Mouse (Mus musculus) stomach, postnatal 0 days (tissue): ENCODE results near the gene Kcnh2. TPM values are rescaled to one million over a fixed set of nuclear protein-coding genes. Genes with fewer than 3 reads are reported as not detected.

Experiments
- ATAC-seq: fragments of 200-750 bp; cut with Nextera tagmentation; 2 replicates; pipeline ENCODE4 v1.8.0; 2017; ENCODE audit not compliant: low FRiP score, low TSS enrichment
- DNase-seq: peaks from one replicate; pipeline ENCODE4 v3.0.0-alpha.2; 2016; ENCODE audit warnings: low spot score
- H3K27ac ChIP-seq: fragments of 300-500 bp; sonication (generic); replicated peaks from 2 replicates; pipeline ENCODE4 v1.5.1; 2014; ENCODE audit warnings: mild to moderate bottlenecking, control low read depth
- H3K27me3 ChIP-seq: fragments of 300-500 bp; sonication (generic); 2 replicates; pipeline ENCODE4 v1.6.1; 2014; ENCODE audit warnings: low read length; ENCODE audit not compliant: control insufficient read depth, insufficient read depth
- H3K36me3 ChIP-seq: fragments of 300-500 bp; sonication (generic); 2 replicates; pipeline ENCODE4 v1.6.1; 2014; ENCODE audit warnings: low read length, mixed read lengths; ENCODE audit not compliant: control insufficient read depth, insufficient read depth
- H3K4me1 ChIP-seq: fragments of 300-500 bp; sonication (generic); replicated peaks from 2 replicates; pipeline ENCODE4 v1.6.1; 2014; ENCODE audit warnings: antibody characterized with exemption; ENCODE audit not compliant: control insufficient read depth, insufficient read depth
- H3K4me2 ChIP-seq: fragments of 300-500 bp; sonication (generic); replicated peaks from 2 replicates; pipeline ENCODE4 v1.6.1; 2014; ENCODE audit warnings: low read depth, mild to moderate bottlenecking, control low read depth, moderate library complexity
- H3K4me3 ChIP-seq: fragments of 300-500 bp; sonication (generic); 2 replicates; pipeline ENCODE4 v1.5.1; 2014; ENCODE audit warnings: low read depth, low read length, control low read depth
- H3K9ac ChIP-seq: fragments of 300-500 bp; sonication (generic); 2 replicates; pipeline ENCODE4 v1.6.1; 2014; ENCODE audit warnings: mild to moderate bottlenecking, low read length, control low read depth, mixed read lengths
- H3K9me3 ChIP-seq: fragments of 300-500 bp; sonication (generic); 2 replicates; pipeline ENCODE4 v1.6.1; 2016; ENCODE audit warnings: low read length; ENCODE audit not compliant: control insufficient read depth
- CTCF ChIP-seq: IDR thresholded peaks from 2 replicates; pipeline ENCODE4 v1.5.1; 2016; ENCODE audit warnings: antibody characterized with exemption, low read depth, mild to moderate bottlenecking, moderate library complexity
- EP300 ChIP-seq: optimal IDR thresholded peaks from 2 replicates; pipeline ENCODE3; 2016; ENCODE audit warnings: antibody characterized with exemption
- WGBS: fragments of 180-500 bp; shearing (Covaris S2); extraction: QIAGEN DNeasy Blood & Tissue Kit; methylation state at CpG from one replicate; pipeline ENCODE4 v1.1.7; 2014; 5-methylcytosine and 5-hydroxymethylcytosine counted together
- polyA plus RNA-seq: library from polyadenylated mRNA; unstranded; fragments of >200 nt; fragmentation: Nextera tagmentation; extraction: Ambion mirVana; gene quantifications from 2 replicates; pipeline ENCODE4 v1.2.1, GENCODE M21; 2015

The Kcnh2 gene
- polyA plus RNA-seq, 1 experiment from 2014 or later, result 3.7 TPM

DNA sequence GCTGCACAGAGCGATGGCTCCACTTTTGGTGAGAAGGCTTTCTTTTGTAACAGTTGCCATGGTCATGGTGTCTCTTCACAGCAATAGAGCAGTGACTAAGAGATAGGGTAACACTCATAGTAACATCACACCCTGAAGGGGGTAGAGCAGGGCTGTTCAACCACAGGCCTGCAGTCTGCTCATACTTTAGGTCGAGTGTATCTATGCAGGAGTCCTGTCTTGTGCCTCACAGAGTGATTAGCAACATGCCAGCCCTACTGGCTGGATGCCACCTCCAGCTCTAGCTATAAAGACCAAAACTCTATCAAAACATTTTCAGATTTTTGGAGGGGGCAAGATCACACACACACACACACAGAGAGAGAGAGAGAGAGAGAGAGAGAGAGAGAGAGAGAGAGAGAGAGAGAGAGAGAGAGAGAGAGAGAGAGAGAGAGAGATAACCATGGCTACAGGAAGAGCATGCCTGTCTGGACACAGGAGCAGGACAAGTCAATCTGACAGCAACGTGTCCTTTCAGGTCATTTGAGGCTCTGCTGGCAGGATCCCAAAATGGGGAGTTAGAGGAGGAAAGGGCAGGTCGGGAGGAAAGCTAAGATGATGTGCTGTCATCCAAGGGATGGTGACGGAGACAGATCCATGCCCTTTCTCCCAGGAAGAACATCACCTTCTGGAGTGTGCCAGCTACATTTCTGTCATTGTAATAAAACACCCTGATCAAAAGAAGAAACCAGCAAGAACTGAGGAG, 51.4 kb downstream of the Kcnh2 start:
- no peak overlapping the region for H3K4me2 ChIP-seq
- H3K4me3 ChIP-seq, result no peak overlapping the region
- no peak for DNase-seq
- H3K27ac ChIP-seq, result no peak overlapping the region
- H3K9me3 ChIP-seq, result no peaks in the 10 kb centered on the region
- H3K4me1 ChIP-seq, result no peaks in the 10 kb centered on the region
- TF ChIP-seq CTCF (no peak), EP300 (no peak)
- no peak for ATAC-seq
- H3K9ac ChIP-seq, result no peak overlapping the region
- H3K27me3 ChIP-seq, result no peaks in the 10 kb centered on the region
- no peaks in the 10 kb centered on the region for H3K36me3 ChIP-seq
- 47% methylated on average over 5 of the region's 5 CpGs for WGBS

DNA sequence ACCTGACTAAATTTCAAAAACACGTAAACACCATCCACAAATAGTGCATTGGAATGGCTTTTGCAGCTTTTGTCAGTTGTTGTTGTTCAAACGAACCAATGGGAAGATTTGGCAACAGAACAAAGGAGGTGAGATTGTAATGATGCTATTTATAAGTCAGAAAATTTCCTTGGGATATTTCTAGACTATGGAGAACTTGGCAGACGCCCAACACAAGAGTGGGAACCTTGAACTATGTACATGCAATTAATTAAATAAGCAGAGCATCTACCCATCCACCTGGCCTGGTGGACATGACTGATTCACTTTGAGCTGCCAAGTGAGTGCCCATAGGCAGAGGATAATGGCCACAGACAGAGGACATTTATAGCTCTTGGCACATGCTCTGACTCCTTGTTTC, 59.5 kb downstream of the Kcnh2 start:
- TF ChIP-seq EP300 (no peak), CTCF (no peak)
- Histone ChIP-seq H3K4me1 (no peaks in the 10 kb centered on the region), H3K36me3 (no peaks in the 10 kb centered on the region), H3K27ac (no peak overlapping the region), H3K4me3 (no peak overlapping the region), H3K9ac (no peak overlapping the region), H3K9me3 (no peaks in the 10 kb centered on the region), H3K27me3 (no peaks in the 10 kb centered on the region), H3K4me2 (no peak overlapping the region)
- 57% methylated on average over 3 of the region's 3 CpGs for WGBS
- DNase-seq (no peak), ATAC-seq (no peak)

DNA sequence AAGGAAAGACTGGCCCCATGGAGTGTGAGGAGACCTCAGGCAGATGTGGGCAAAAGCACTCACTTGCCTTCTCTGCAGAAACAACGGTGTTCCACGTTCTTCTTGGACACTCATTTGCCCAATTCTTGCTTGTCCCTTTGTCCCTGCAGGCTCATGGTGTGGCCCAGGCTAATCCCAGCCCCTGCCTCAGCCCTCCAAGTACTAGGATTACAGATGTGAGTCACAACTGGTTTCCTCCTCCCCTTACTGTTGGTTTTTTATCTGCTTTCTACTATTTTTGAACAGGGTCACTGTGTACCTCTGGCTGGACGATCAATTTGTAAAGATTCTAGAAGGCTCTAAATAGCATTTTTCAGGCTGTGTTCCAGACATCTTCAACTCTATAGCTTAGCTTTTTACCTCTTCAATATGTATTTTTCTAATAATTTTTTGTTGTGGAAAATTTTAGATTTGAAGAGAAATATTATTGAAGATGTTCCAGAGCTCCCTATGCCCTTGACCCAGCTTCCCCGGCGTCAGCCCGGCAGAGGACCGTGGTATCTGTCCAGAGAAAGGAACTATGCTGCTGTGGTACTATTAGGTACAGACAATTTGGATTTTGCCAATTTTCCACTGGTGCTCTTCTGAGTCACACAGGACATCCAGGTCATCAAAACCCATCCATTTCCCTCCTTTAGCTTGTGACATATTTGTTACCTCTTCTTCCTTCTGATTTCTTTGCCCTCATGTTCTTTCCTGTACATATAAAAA, 65.0 kb downstream of the Kcnh2 start:
- no peaks in the 10 kb centered on the region for H3K27me3 ChIP-seq
- no peaks in the 10 kb centered on the region for H3K36me3 ChIP-seq
- H3K4me1 ChIP-seq, result no peaks in the 10 kb centered on the region
- H3K4me2 ChIP-seq, result no peak overlapping the region
- 73% methylated on average over 7 of the region's 7 CpGs for WGBS
- no peak for ATAC-seq
- H3K4me3 ChIP-seq, result no peak overlapping the region
- TF ChIP-seq CTCF, result no peak
- TF ChIP-seq EP300, result no peak
- no peak for DNase-seq
- H3K9ac ChIP-seq, result no peak overlapping the region
- H3K9me3 ChIP-seq, result no peaks in the 10 kb centered on the region
- no peak overlapping the region for H3K27ac ChIP-seq

DNA sequence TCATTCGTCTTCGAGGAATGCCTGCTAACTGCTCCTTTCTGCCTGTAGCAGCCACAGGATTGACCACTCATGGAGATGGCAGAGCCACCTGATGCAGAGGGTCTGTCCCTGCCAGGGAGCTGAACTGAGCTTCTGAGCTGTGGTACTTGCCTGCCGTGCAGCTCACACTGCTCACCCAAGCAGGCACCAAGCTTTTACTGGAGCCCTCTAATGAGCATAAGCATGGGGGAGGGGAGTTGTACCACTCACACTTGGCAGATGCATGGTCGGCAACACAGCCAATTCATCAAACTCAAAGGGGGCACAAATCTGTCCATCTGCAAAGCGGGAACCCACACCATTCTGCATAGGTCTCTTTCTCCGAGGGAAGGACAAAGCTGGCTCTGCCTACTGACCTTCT, 67.3 kb downstream of the Kcnh2 start:
- H3K27ac ChIP-seq, result no peak overlapping the region
- no peaks in the 10 kb centered on the region for H3K36me3 ChIP-seq
- 67% methylated on average over 6 of the region's 6 CpGs for WGBS
- no peak for TF ChIP-seq EP300
- H3K27me3 ChIP-seq, result no peaks in the 10 kb centered on the region
- no peak for ATAC-seq
- H3K4me3 ChIP-seq, result no peak overlapping the region
- no peak overlapping the region for H3K4me2 ChIP-seq
- H3K4me1 ChIP-seq, result no peaks in the 10 kb centered on the region
- no peak overlapping the region for H3K9ac ChIP-seq
- DNase-seq, result no peak
- H3K9me3 ChIP-seq, result no peaks in the 10 kb centered on the region

DNA sequence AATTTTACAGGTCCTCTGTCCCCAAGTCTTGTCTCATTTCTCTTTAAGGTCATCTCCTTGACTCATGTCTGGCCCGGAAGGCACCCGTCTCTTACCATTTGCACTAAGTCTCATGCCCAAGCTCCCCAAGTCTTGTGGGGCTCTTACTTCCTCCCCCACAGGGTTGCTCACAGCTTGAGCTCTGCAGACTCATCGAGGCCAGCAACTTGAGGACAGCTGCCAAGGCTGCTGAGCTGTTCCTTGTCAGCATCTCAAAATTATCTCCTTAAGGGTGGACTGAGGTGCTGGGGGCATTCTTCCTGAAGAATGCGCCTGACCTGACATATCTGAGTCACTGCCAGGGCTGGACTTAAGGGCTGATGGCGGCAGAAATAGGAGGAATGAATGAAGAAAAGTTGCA, 68.2 kb downstream of the Kcnh2 start:
- no peak overlapping the region for H3K4me2 ChIP-seq
- no peaks in the 10 kb centered on the region for H3K9me3 ChIP-seq
- H3K36me3 ChIP-seq, result no peaks in the 10 kb centered on the region
- H3K27ac ChIP-seq, result no peak overlapping the region
- H3K27me3 ChIP-seq, result no peaks in the 10 kb centered on the region
- no peak for DNase-seq
- WGBS, result 67% methylated on average over 5 of the region's 5 CpGs
- H3K4me3 ChIP-seq, result no peak overlapping the region
- no peak for ATAC-seq
- no peaks in the 10 kb centered on the region for H3K4me1 ChIP-seq
- H3K9ac ChIP-seq, result no peak overlapping the region
- TF ChIP-seq EP300 (no peak), CTCF (no peak)

DNA sequence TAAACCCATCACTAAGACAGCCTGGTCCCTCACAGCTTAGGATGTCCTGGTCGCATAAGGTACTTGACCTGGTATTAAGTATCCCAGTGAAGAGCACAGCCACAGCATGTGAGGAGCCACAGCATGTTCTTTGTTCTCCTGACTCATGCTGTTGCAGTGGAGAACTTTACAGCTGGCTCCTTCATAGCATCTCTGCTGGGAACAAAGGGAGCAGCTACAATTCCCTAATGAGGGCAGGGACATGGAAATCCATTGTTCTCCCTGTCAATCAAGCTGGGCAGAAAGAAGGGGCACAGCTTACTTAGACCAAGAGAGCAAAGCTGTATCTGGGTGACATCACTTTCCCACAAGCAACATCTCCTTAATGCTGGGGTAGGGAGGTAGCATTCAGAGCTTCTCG, 70.9 kb downstream of the Kcnh2 start:
- TF ChIP-seq CTCF (no peak), EP300 (no peak)
- Histone ChIP-seq H3K9ac (no peak overlapping the region), H3K4me2 (no peak overlapping the region), H3K4me3 (no peak overlapping the region), H3K4me1 (no peaks in the 10 kb centered on the region), H3K36me3 (no peaks in the 10 kb centered on the region), H3K27me3 (no peaks in the 10 kb centered on the region), H3K9me3 (no peaks in the 10 kb centered on the region), H3K27ac (no peak overlapping the region)
- DNase-seq (no peak), ATAC-seq (no peak)
- WGBS, result 73% methylated on average over 2 of the region's 2 CpGs
